Mouse (Mus musculus) left cerebral cortex, adult 9 months (tissue): Measurements from ENCODE around the gene Shisa6.

ENCODE experiments used
- DNase-seq, 2 experiments: peaks; one replicate each; pipeline ENCODE4 v3.0.0; 2022; ENCODE audit warnings: low spot score in 2 of 2

Gene Shisa6

GRCm38 (mm10) chr11:66236557-66236956, 289.2 kb downstream of the Shisa6 start:
- DNase-seq: no peak

- no peak for DNase-seq
Observed at GRCm38 (mm10) chr11:66232891-66233290, 292.9 kb downstream of the Shisa6 start.

- DNase-seq: peak in 1 of 2 experiments; percentile 38
Observed at GRCm38 (mm10) chr11:66222133-66222532, 303.6 kb downstream of the Shisa6 start.

- DNase-seq: peak; percentile 30 to 31
Observed at GRCm38 (mm10) chr11:66218469-66218868, 307.3 kb downstream of the Shisa6 start.

GRCm38 (mm10) chr11:66188627-66189287, 337.0 kb downstream of the Shisa6 start:
- peak in 1 of 2 experiments; percentile 23 for DNase-seq

- no peak for DNase-seq
Observed at GRCm38 (mm10) chr11:66188146-66188545, 337.6 kb downstream of the Shisa6 start.

GRCm38 (mm10) chr11:66177781-66178180, 348.0 kb downstream of the Shisa6 start:
- DNase-seq: no peak

GRCm38 (mm10) chr11:66167801-66168651, 357.7 kb downstream of the Shisa6 start, which contains the start of gene Dnah9:
Dnah9 (minus strand) TSS chr11:66168551.
- DNase-seq: peak; percentile 67 to 89

GRCm38 (mm10) chr11:66164022-66164421, 361.7 kb downstream of the Shisa6 start:
- DNase-seq: no peak
